Mouse (Mus musculus): ENCODE results near the gene Myog.

Myog gene

GRCm38 (mm10) chr1:134283108-134283507, 6.7 kb upstream of the Myog start:
- DNase-seq (ENCODE audit: low read depth, low spot score), result no peak

- DNase-seq (ENCODE audit: low read depth, low spot score), result no peak
These were observed 4.2 kb upstream of the Myog start for GRCm38 (mm10) chr1:134285458-134286120.

DNA sequence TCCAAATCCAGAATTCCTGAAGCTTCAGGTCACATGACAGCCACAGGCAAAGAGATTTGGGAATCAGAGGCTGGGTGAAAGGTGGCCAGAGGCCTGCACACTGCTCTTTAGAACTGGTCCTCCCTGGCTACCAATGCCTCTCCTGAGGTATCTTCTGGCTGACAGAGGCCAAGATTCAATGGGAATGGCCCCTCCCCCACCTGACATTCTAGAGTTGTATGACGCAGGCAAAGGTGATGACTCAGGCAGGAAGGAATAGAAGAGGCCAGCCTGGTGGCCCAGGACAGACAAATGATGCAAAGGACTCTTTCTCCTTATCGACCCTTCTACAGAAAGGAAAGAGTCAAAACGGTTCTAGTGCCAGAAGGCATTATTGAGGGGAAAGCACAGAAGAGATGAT, 1.6 kb upstream of the Myog start:
- no peak for DNase-seq (ENCODE audit: low read depth, low spot score)

- DNase-seq (ENCODE audit: low read depth, low spot score), result no peak
These were observed 511 bp downstream of the Myog start for GRCm38 (mm10) chr1:134290300-134290699.

DNA sequence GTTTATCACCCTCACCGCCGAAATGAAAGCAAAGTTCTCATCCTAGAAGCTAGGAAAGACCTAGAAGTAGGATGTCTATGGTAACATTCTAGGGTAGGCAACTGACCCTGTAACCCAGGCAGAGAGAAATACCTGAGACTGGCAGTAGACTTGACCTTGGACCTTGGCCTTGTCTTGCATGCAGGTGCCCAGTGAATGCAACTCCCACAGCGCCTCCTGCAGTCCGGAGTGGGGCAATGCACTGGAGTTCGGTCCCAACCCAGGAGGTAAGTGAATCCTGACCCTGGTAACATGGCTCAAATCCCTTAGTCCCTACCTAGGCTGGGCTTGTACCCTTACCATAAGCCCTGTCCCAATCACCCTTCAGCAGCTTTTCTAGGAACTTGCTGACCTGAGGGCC, 1.1 kb downstream of the Myog start:
- DNase-seq (ENCODE audit: low read depth, low spot score), result peak; percentile 59

GRCm38 (mm10) chr1:134291555-134291954, 1.8 kb downstream of the Myog start:
- DNase-seq (ENCODE audit: low read depth, low spot score), result no peak

DNA sequence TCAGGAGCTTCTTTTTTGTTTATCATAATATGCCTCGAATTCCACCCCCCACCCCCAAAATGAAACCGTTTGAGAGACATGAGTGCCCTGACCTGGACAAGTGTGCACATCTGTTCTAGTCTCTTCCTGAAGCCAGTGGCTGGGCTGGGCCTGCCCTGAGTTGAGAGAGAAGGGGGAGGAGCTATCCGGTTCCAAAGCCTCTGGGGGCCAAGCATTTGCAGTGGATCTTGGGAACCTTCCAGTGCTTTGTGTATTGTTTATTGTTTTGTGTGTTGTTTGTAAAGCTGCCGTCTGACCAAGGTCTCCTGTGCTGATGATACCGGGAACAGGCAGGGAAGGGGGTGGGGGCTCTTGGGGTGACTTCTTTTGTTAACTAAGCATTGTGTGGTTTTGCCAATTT, 2.3 kb downstream of the Myog start:
- DNase-seq (ENCODE audit: low read depth, low spot score), result no peak

GRCm38 (mm10) chr1:134292601-134293000, 2.8 kb downstream of the Myog start:
- DNase-seq (ENCODE audit: low read depth, low spot score), result no peak

DNA sequence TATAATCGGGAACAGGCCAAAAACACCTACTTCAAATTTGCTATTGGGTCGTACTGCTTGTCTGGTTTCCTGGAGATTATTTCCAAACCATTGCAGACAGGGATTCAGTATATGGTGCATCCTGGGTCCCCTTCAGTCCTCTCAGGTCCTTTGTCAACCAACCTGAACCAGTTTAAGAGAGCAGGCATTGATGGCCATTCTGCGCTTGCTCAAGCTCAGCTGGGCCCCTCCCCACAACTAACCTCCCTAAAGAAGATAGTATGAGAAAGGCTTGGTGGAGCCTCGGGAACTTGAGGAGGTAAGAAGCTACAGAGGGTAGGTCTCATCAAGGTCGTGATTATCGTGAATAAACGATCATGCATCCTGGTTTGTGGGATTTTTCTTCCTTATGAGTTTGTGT, 3.5 kb downstream of the Myog start:
- no peak for DNase-seq (ENCODE audit: low read depth, low spot score)

DNA sequence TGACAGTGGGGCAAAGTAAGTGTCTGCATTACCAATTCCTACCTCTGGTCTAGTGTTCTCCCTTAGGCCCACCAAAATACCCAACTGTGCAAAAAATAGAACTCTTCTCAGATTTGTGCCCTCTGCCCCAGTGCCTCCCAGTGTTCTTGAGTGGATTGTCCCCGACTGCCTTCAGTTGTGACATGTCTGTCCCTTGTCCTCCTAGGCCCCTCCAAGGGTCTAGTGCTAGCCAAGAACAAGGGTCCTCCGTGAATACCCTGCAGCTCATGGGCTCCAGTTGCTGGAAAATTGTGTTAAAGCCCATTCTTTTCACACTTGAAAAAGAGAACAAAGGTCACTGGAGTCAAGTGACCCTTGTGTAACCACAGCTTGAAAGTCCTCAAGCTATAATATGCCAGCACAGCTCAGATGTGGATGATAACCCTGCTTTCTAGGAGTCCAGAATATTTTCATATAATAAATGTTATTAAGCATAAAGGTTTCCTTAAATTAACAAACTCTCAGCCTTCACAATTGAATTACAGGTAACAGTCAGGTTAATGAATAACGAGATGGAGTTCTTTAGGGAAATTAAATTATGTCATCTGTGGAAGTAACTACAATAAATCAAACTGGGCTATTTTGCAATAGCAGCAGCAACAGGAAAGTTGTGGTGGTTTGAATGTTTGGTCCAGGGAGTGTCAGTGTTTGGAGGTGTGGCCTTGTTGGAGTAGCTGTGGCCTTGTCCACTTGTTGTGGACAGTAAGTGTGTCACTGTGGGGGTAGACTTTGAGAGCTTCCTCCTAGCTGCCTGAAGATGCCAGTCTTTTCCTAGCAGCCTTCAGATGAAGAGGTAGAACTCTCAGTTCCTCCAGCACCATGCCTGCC, 4.2 kb downstream of the Myog start:
- DNase-seq (ENCODE audit: low read depth, low spot score), result no peak

- DNase-seq (ENCODE audit: low read depth, low spot score), result no peak
These were observed 7.5 kb downstream of the Myog start for GRCm38 (mm10) chr1:134297265-134297664.

DNA sequence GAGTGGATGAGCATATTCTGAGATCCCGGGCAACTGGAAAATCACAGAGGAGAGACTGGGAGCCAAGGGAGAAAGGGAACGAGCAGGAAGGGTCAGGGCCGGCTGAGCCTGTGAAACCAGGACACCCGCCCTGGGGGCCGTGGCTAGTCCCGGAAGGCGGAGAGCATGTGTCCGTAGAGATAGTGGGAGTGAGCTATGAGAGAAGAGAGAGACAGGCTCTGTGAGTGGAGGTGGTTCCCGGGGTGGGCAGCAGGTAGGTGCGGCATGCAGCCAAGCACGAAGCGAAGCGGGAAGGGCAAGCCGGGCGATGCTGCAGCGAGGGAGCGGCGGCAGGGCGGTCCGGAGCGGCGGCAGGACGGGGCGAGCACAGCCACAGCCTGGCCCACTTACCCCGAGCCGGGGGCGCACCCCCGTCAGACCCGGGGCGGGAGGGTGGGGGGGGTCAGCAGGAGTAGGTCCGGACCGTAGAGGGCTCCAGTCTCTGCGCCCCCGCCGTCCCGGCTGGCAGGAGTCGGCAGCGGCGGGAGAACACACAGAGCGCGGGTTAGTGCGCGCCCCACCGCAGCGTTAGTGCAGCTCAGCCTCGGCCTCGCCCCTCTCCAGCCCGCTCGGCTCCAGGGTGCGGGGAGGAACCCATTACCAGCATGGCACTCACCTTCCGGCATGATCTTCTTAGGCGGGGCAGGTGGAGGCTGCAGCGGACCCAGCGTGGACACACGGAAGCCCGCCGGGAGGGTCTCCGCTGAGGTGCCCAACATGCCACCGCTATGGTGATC, 9.0 kb downstream of the Myog start:
- no peak for DNase-seq (ENCODE audit: low read depth, low spot score)

GRCm38 (mm10) chr1:134302568-134303238, 12.9 kb downstream of the Myog start:
- DNase-seq (ENCODE audit: low read depth, low spot score), result no peak

DNA sequence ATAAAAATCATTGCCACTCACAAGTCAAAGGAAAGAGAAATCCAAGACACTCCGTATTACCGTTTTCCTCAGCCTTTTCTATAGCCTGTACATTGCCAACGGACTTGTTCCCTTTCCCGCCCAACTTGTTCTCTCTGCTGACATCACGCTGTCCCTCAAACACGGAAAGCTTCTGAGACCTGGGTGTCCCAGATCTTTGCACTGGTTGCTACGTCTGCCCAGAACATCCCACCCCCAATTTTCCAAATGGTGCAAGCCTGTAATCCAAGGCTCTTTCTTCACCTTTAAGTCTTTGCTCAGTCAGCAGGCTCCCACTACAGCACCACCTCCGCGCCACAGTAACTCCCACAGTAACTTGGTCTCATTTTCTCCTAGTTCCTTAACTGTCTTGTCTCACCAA, 15.2 kb downstream of the Myog start:
- no peak for DNase-seq (ENCODE audit: low read depth, low spot score)

DNA sequence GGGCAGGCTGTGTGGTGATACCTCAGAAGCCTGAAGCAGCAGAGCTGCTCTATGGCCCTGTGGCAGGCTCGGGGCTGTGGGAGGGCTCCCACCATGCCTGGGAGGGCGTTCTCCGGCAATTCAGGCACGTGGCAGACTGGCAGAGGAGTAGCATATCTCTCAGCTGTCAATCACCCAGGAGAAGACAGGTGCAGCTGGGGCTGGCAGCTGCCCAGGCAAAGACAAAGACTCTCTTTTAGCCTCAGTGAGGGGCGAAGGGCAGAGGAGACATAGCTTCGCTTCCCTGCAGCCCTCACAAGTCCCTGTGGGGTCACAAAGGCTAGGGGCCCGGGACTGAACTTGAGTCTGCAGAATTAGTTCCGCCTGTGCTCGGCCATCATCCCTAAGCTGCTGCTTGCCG, 17.6 kb downstream of the Myog start:
- DNase-seq (ENCODE audit: low read depth, low spot score), result no peak

- DNase-seq (ENCODE audit: low read depth, low spot score), result no peak
These were observed 20.5 kb downstream of the Myog start for GRCm38 (mm10) chr1:134310291-134310690.

- DNase-seq (ENCODE audit: low read depth, low spot score), result no peak
These were observed 20.9 kb downstream of the Myog start for GRCm38 (mm10) chr1:134310729-134311128.

- DNase-seq (ENCODE audit: low read depth, low spot score), result no peak
These were observed 22.0 kb downstream of the Myog start for GRCm38 (mm10) chr1:134311760-134312159.

DNA sequence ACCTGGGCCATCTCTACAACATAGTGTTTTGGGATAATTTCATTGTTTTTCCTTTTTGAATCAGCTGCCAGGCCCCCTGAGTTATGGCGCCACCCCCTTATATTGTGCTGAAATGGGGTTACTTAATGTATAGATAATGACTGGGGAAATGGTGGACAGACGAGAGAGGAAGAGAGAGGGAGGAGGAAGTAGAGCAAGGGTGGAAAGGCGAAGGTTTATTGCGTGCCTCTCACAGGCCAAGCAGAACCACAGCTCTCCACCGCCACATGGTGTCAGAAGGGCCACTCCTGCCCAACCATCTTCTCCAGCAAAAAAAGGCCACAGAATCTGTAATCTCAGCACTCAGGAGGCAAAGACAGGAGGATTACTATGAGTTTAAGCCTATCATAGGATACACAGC, 25.4 kb downstream of the Myog start:
- DNase-seq (ENCODE audit: low read depth, low spot score), result no peak

- no peak for DNase-seq (ENCODE audit: low read depth, low spot score)
These were observed 26.6 kb downstream of the Myog start for GRCm38 (mm10) chr1:134316361-134316760.

GRCm38 (mm10) chr1:134318261-134318660, 28.5 kb downstream of the Myog start:
- DNase-seq (ENCODE audit: low read depth, low spot score), result no peak
